ENCODE assay signal across 10 mouse cellular contexts in genomic region chr2:120134453-120135075, GRCm38 (mm10). TPM values are rescaled to one million over a fixed set of nuclear protein-coding genes. Genes with fewer than 3 reads are reported as not detected.
DNase-seq lines count a peak whose midpoint lies in the region; ATAC-seq and TF ChIP-seq lines count a peak whose summit lies in the region.
"Had no signal": no experiment of that assay in that cellular context is flagged by ENCODE, and none has a peak within 500 bp of the region (broad histone marks: within the 10 kb centered on the region; RNA-seq: fewer than 3 reads in every experiment).

No protein-coding gene starts in this region.

- H3K4me2 ChIP-seq in lung, postnatal 0 days (replicated peaks; ENCODE audit: low read depth, low read length) = no peak overlapping the region
- H3K4me2 ChIP-seq: limb, embryonic 13.5 days had no signal

- peak; percentile 70 for ATAC-seq in lung, postnatal 0 days

- H3K4me3 ChIP-seq in lung, postnatal 0 days (ENCODE audit: low read depth, low read length) = no peak overlapping the region
- H3K4me3 ChIP-seq: limb, embryonic 13.5 days had no signal

- no peaks in the 10 kb centered on the region for H3K27me3 ChIP-seq in lung, postnatal 0 days (replicated peaks; ENCODE audit: insufficient read depth, low read length)
- H3K27me3 ChIP-seq: limb, embryonic 13.5 days had no signal

- H3K9me3 ChIP-seq in lung, postnatal 0 days (ENCODE audit: low read length) = no peaks in the 10 kb centered on the region
- H3K9me3 ChIP-seq: limb, embryonic 13.5 days had no signal

- no peaks in the 10 kb centered on the region for H3K36me3 ChIP-seq in lung, postnatal 0 days (ENCODE audit: insufficient read depth, low read length)
- H3K36me3 ChIP-seq: limb, embryonic 13.5 days had no signal

- peaks cover 19% of the 10 kb centered on the region for H3K4me1 ChIP-seq in lung, postnatal 0 days (ENCODE audit: insufficient read depth, low read depth, low read length)

- intact Hi-C loops in gastrocnemius, postnatal 14 days (cut with DNase I; ENCODE audit: low total_unique reads) = no loop called here

- TF ChIP-seq CTCF in lung, postnatal 0 days (IDR thresholded peaks at IDR 0.05) = no peak

- no peak overlapping the region for H3K9ac ChIP-seq in lung, postnatal 0 days (replicated peaks; ENCODE audit: low read depth)
- H3K9ac ChIP-seq: limb, embryonic 13.5 days had no signal

- H3K27ac ChIP-seq in lung, postnatal 0 days (ENCODE audit: low read length) = 0 out of 2 replicates have a peak overlapping the region, but pooled peaks have one; percentile 6
- H3K27ac ChIP-seq: kidney, postnatal 0 days; limb, embryonic 13.5 days had no signal

- DNase-seq in gastrocnemius, postnatal 14 days = peak; percentile 32
- no peak for DNase-seq in gastrocnemius, postnatal 4 days (ENCODE audit: low spot score in 2 of 2)
- peak; percentile 63 for DNase-seq in 416B (ENCODE audit: low read depth)
- DNase-seq in gastrocnemius, postnatal 25 days = peak; percentile 44
- peak; percentile 60 for DNase-seq in lung, postnatal 0 days (ENCODE audit: low spot score)
- DNase-seq in ovary, postnatal 10 days (ENCODE audit: low spot score) = no peak
- no peak for DNase-seq in thymus, postnatal 10 days (ENCODE audit: low spot score in 2 of 2)
- no peak for DNase-seq in cerebellum, postnatal 36 days

- no peak for TF ChIP-seq EP300 in lung, postnatal 0 days (IDR thresholded peaks at IDR 0.05)

RNA-seq across cellular contexts. Expression of gene Ehd4, which starts 19.8 kb away (rescaled TPM):
- total RNA-seq in gastrocnemius, postnatal 14 days (2021) = 10 to 100 TPM; 72.8 to 89.4 TPM
- 100 to 1,000 TPM; 166 to 179 TPM for total RNA-seq in gastrocnemius, postnatal 4 days (2021)
- total RNA-seq in gastrocnemius, postnatal 25 days (2021) = 10 to 100 TPM; 36.0 to 56.6 TPM
- 228 and 262 TPM in 2 replicates for polyA plus RNA-seq in lung, postnatal 0 days (2015; fragmentation: Nextera tagmentation; extraction: Ambion mirVana)

Comparison
In these comparisons a context has a peak if more than half of its experiments do, and no peak if none do; other contexts are left out.
1. DNase-seq: peak in gastrocnemius, postnatal 14 days (single experiment), 416B (single experiment), gastrocnemius, postnatal 25 days (single experiment) and lung, postnatal 0 days (single experiment); none in gastrocnemius, postnatal 4 days (0 of 2), ovary, postnatal 10 days (single experiment), thymus, postnatal 10 days (0 of 2) and cerebellum, postnatal 36 days (0 of 2).